Mouse (Mus musculus): ENCODE data around the gene Cadm2. TPM values are rescaled to one million over a fixed set of nuclear protein-coding genes. Genes with fewer than 3 reads are reported as not detected.
A peak's percentile ranks its signal among the peaks of the same experiment; 100 is the strongest.

Gene Cadm2
- polyA plus RNA-seq, 1 experiment from 2014 or later: 9.2 TPM

GRCm38 (mm10) chr16:67234862-67235261 is 385.8 kb downstream of the Cadm2 start:
- Histone ChIP-seq H3K36me3 (no peaks in the 10 kb centered on the region), H3K4me3 (no peak overlapping the region), H3K9me3 (no peaks in the 10 kb centered on the region), H3K27ac (replicated peaks) (no peak overlapping the region), H3K27me3 (no peaks in the 10 kb centered on the region), H3K9ac (replicated peaks) (no peak overlapping the region), H3K4me2 (replicated peaks) (no peak overlapping the region), H3K4me1 (no peaks in the 10 kb centered on the region)
- 31% methylated on average over 1 of the region's 1 CpGs for WGBS
- no peak for ATAC-seq (ENCODE audit: low FRiP score, low read depth)

GRCm38 (mm10) chr16:67226696-67227095 is 394.0 kb downstream of the Cadm2 start:
- Histone ChIP-seq H3K27ac (replicated peaks) (no peak overlapping the region), H3K36me3 (no peaks in the 10 kb centered on the region), H3K4me1 (no peaks in the 10 kb centered on the region), H3K4me2 (replicated peaks) (no peak overlapping the region), H3K9ac (replicated peaks) (no peak overlapping the region), H3K27me3 (no peaks in the 10 kb centered on the region), H3K9me3 (no peaks in the 10 kb centered on the region), H3K4me3 (no peak overlapping the region)
- no peak for ATAC-seq (ENCODE audit: low FRiP score, low read depth)
- WGBS: 78% methylated on average over 1 of the region's 1 CpGs

DNA sequence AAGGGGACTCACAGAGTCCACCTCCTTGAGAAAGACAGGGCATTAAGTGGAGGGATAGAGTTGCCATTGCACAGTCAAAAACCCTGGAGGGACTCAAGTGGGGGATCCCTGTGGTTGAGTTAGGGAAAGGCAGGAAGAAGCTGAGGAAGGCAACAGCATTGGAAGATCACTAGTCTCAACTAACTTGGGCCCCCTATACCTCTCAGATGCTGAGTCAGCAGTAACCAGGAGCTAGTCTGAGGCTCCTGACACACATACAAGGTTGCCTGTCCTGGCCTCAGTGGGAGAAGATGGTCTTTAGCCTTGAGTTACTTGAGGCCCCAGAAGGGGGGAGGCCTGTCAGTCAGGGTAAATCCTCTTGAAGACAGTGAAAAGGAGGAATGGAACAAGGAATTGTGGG is 417.4 kb downstream of the Cadm2 start:
- ATAC-seq (ENCODE audit: low FRiP score, low read depth): no peak
- H3K4me2 ChIP-seq (replicated peaks): no peak overlapping the region

DNA sequence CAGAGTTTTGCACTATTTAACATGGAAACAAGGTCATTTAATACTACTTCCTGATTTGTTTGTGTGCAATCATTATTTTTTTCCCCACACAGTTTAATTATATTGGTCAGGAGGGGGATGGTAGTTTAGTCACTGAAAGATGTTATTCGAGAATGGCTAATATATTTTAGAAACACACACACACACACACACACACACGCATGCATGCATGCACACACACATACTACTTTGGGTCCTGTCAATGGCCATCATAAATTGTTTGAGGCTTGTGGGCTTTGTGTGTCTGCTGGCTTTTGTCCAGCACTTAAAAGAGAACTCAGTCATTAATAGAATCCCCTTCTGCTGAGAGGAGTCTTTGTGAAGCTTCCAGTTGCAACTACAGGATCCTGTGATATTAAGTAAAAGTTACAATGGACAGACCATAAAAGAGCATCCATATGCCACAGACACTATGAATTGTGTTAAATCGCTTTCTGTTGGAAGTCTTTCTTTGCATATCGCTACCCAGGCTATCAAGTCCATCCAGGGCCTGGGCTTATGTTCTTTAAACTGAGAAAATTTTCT is 427.8 kb downstream of the Cadm2 start:
- peaks cover 5% of the 10 kb centered on the region; the same call in 1 of the 2 replicates for H3K4me1 ChIP-seq
- H3K4me2 ChIP-seq (replicated peaks): no peak overlapping the region
- no peaks in the 10 kb centered on the region for H3K9me3 ChIP-seq
- no peak overlapping the region for H3K4me3 ChIP-seq
- no peak; the same call in 1 of the 2 replicates for ATAC-seq (ENCODE audit: low FRiP score, low read depth)
- no peaks in the 10 kb centered on the region for H3K36me3 ChIP-seq
- no peak overlapping the region for H3K27ac ChIP-seq (replicated peaks)
- H3K27me3 ChIP-seq: no peaks in the 10 kb centered on the region
- H3K9ac ChIP-seq (replicated peaks): no peak overlapping the region
- 74% methylated on average over 4 of the region's 4 CpGs for WGBS

More for the DNA sequence above, 417.4 kb downstream of the Cadm2 start:
- Histone ChIP-seq H3K9ac (replicated peaks) (no peak overlapping the region), H3K36me3 (no peaks in the 10 kb centered on the region), H3K4me3 (no peak overlapping the region), H3K9me3 (no peaks in the 10 kb centered on the region), H3K27me3 (no peaks in the 10 kb centered on the region), H3K4me1 (no peaks in the 10 kb centered on the region), H3K27ac (replicated peaks) (no peak overlapping the region)

GRCm38 (mm10) chr16:67192395-67192794 is 428.3 kb downstream of the Cadm2 start:
- H3K4me3 ChIP-seq: no peak overlapping the region
- no peaks in the 10 kb centered on the region for H3K36me3 ChIP-seq
- H3K4me2 ChIP-seq (replicated peaks): no peak overlapping the region
- no peak overlapping the region for H3K27ac ChIP-seq (replicated peaks)
- no peaks in the 10 kb centered on the region for H3K27me3 ChIP-seq
- no peak overlapping the region for H3K9ac ChIP-seq (replicated peaks)
- WGBS: 72% methylated on average over 2 of the region's 2 CpGs
- peaks cover 5% of the 10 kb centered on the region; the same call in 1 of the 2 replicates for H3K4me1 ChIP-seq
- H3K9me3 ChIP-seq: no peaks in the 10 kb centered on the region
- ATAC-seq (ENCODE audit: low FRiP score, low read depth): no peak

DNA sequence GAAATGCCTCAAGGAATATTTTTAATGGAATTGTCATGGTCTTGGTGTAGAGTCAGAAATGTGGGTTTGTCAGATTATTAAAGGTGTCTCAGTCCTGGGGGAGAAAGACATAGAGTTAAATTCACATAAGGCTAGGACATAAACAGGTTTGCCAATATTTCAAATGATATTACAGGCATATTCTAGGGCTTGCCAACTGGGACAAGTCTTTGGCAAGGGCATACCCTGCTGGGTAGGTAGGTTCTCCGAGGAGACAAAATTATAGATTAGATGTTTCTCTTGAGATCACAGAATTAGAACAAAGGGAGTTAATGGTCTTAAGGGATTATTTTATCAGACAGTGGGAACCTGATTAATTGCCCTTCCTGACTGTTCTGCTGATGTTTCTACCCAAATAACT is 434.4 kb downstream of the Cadm2 start:
- Histone ChIP-seq H3K4me1 (no peaks in the 10 kb centered on the region), H3K9me3 (no peaks in the 10 kb centered on the region), H3K27ac (replicated peaks) (no peak overlapping the region), H3K36me3 (no peaks in the 10 kb centered on the region), H3K9ac (replicated peaks) (no peak overlapping the region), H3K27me3 (no peaks in the 10 kb centered on the region), H3K4me2 (replicated peaks) (no peak overlapping the region), H3K4me3 (no peak overlapping the region)
- ATAC-seq (ENCODE audit: low FRiP score, low read depth): no peak
- WGBS: 67% methylated on average over 1 of the region's 1 CpGs

- Histone ChIP-seq H3K36me3 (no peaks in the 10 kb centered on the region), H3K27ac (replicated peaks) (no peak overlapping the region), H3K27me3 (no peaks in the 10 kb centered on the region), H3K9ac (replicated peaks) (no peak overlapping the region), H3K4me2 (replicated peaks) (no peak overlapping the region), H3K9me3 (no peaks in the 10 kb centered on the region), H3K4me3 (no peak overlapping the region), H3K4me1 (no peaks in the 10 kb centered on the region)
- no peak for ATAC-seq (ENCODE audit: low FRiP score, low read depth)
- 84% methylated on average over 5 of the region's 5 CpGs for WGBS
Measured at GRCm38 (mm10) chr16:67182958-67183357, 437.8 kb downstream of the Cadm2 start.

- Histone ChIP-seq H3K27ac (replicated peaks) (no peak overlapping the region), H3K27me3 (no peaks in the 10 kb centered on the region), H3K9me3 (no peaks in the 10 kb centered on the region), H3K9ac (replicated peaks) (no peak overlapping the region), H3K4me3 (no peak overlapping the region), H3K4me1 (no peaks in the 10 kb centered on the region), H3K4me2 (replicated peaks) (no peak overlapping the region), H3K36me3 (no peaks in the 10 kb centered on the region)
- WGBS: 65% methylated on average over 4 of the region's 4 CpGs
- peak; percentile 63; the same call in 1 of the 2 replicates for ATAC-seq (ENCODE audit: low FRiP score, low read depth)
Measured at GRCm38 (mm10) chr16:67175386-67175785, 445.3 kb downstream of the Cadm2 start.

- ATAC-seq (ENCODE audit: low FRiP score, low read depth): no peak
- H3K4me3 ChIP-seq: no peak overlapping the region
- WGBS: 42% methylated on average over 6 of the region's 6 CpGs
- H3K9ac ChIP-seq (replicated peaks): no peak overlapping the region
- no peaks in the 10 kb centered on the region for H3K9me3 ChIP-seq
- no peaks in the 10 kb centered on the region for H3K4me1 ChIP-seq
- no peak overlapping the region for H3K27ac ChIP-seq (replicated peaks)
- H3K4me2 ChIP-seq (replicated peaks): no peak overlapping the region
- H3K27me3 ChIP-seq: no peaks in the 10 kb centered on the region
- H3K36me3 ChIP-seq: no peaks in the 10 kb centered on the region
Measured at GRCm38 (mm10) chr16:67162211-67162790, 458.4 kb downstream of the Cadm2 start.

GRCm38 (mm10) chr16:67124811-67125210 is 495.9 kb downstream of the Cadm2 start:
- Histone ChIP-seq H3K9ac (replicated peaks) (no peak overlapping the region), H3K4me1 (no peaks in the 10 kb centered on the region), H3K4me2 (replicated peaks) (no peak overlapping the region), H3K4me3 (no peak overlapping the region), H3K27me3 (no peaks in the 10 kb centered on the region), H3K36me3 (no peaks in the 10 kb centered on the region), H3K27ac (replicated peaks) (no peak overlapping the region), H3K9me3 (no peaks in the 10 kb centered on the region)
- WGBS: 85% methylated on average over 4 of the region's 4 CpGs
- no peak for ATAC-seq (ENCODE audit: low FRiP score, low read depth)

GRCm38 (mm10) chr16:67122532-67122931 is 498.2 kb downstream of the Cadm2 start:
- H3K4me2 ChIP-seq (replicated peaks): no peak overlapping the region
- WGBS: 70% methylated on average over 5 of the region's 5 CpGs
- no peak overlapping the region for H3K27ac ChIP-seq (replicated peaks)
- H3K9me3 ChIP-seq: no peaks in the 10 kb centered on the region
- ATAC-seq (ENCODE audit: low FRiP score, low read depth): no peak
- no peaks in the 10 kb centered on the region for H3K4me1 ChIP-seq
- no peak overlapping the region for H3K4me3 ChIP-seq
- no peak overlapping the region for H3K9ac ChIP-seq (replicated peaks)
- H3K27me3 ChIP-seq: no peaks in the 10 kb centered on the region
- no peaks in the 10 kb centered on the region for H3K36me3 ChIP-seq

GRCm38 (mm10) chr16:67121781-67122180 is 498.9 kb downstream of the Cadm2 start:
- WGBS: 86% methylated on average over 3 of the region's 3 CpGs
- no peak overlapping the region for H3K4me3 ChIP-seq

More at GRCm38 (mm10) chr16:67121781-67122180, 498.9 kb downstream of the Cadm2 start:
- Histone ChIP-seq H3K27ac (replicated peaks) (no peak overlapping the region), H3K9me3 (no peaks in the 10 kb centered on the region), H3K36me3 (no peaks in the 10 kb centered on the region), H3K9ac (replicated peaks) (no peak overlapping the region), H3K4me2 (replicated peaks) (no peak overlapping the region), H3K27me3 (no peaks in the 10 kb centered on the region), H3K4me1 (no peaks in the 10 kb centered on the region)
- ATAC-seq (ENCODE audit: low FRiP score, low read depth): no peak

Measured in midbrain, embryonic 12.5 days (tissue).